Mouse (Mus musculus) limb, embryonic 13.5 days (tissue): Measurements from ENCODE around the gene Trappc10. TPM values are rescaled to one million over a fixed set of nuclear protein-coding genes. Genes with fewer than 3 reads are reported as not detected.

Source experiments
- ATAC-seq: fragments of 200-750 bp; cut with Nextera tagmentation; 2 replicates; pipeline ENCODE4 v1.8.0; 2017; ENCODE audit warnings: low read depth, moderate number of reproducible peaks, moderate TSS enrichment; ENCODE audit not compliant: low FRiP score
- H3K27ac ChIP-seq: fragments of 300-500 bp; sonication (generic); 2 replicates; pipeline ENCODE4 v1.5.1; 2015; ENCODE audit warnings: inconsistent platforms, mild to moderate bottlenecking, moderate library complexity
- H3K27me3 ChIP-seq: fragments of 300-500 bp; sonication (generic); 2 replicates; pipeline ENCODE4 v1.6.1; 2015; ENCODE audit warnings: mild to moderate bottlenecking, inconsistent platforms
- H3K36me3 ChIP-seq: fragments of 300-500 bp; sonication (generic); 2 replicates; pipeline ENCODE4 v1.6.1; 2015; ENCODE audit warnings: inconsistent platforms, mild to moderate bottlenecking, moderate library complexity
- H3K4me1 ChIP-seq: fragments of 300-500 bp; sonication (generic); 2 replicates; pipeline ENCODE4 v1.6.1; 2015; ENCODE audit warnings: inconsistent platforms
- H3K4me2 ChIP-seq: fragments of 300-500 bp; sonication (generic); replicated peaks from 2 replicates; pipeline ENCODE4 v1.6.1; 2015; ENCODE audit warnings: inconsistent platforms, mild to moderate bottlenecking, moderate library complexity
- H3K4me3 ChIP-seq: fragments of 300-500 bp; sonication (generic); 2 replicates; pipeline ENCODE4 v1.5.1; 2015; ENCODE audit warnings: moderate library complexity, mild to moderate bottlenecking, inconsistent platforms
- H3K9ac ChIP-seq: fragments of 300-500 bp; sonication (generic); 2 replicates; pipeline ENCODE4 v1.6.1; 2015; ENCODE audit warnings: mild to moderate bottlenecking, inconsistent platforms
- H3K9me3 ChIP-seq: fragments of 300-500 bp; sonication (generic); 2 replicates; pipeline ENCODE4 v1.6.1; 2016; ENCODE audit warnings: inconsistent platforms
- WGBS: fragments of 180-500 bp; shearing (Covaris S2); methylation state at CpG from one replicate; pipeline ENCODE4 v1.1.7; 2015; 5-methylcytosine and 5-hydroxymethylcytosine counted together
- polyA plus RNA-seq: library from polyadenylated mRNA; unstranded; fragments of >200 nt; fragmentation: Nextera tagmentation; extraction: Ambion mirVana; gene quantifications from 2 replicates; pipeline ENCODE4 v1.2.1, GENCODE M21; 2015

The Trappc10 gene
- polyA plus RNA-seq, 1 experiment from 2014 or later, result 13.3 TPM

GRCm38 (mm10) chr10:78148834-78149766 lies 95.3 kb downstream of the Trappc10 start:
- no peak overlapping the region for H3K9ac ChIP-seq
- H3K4me3 ChIP-seq, result no peak overlapping the region
- H3K9me3 ChIP-seq, result no peaks in the 10 kb centered on the region
- no peak for ATAC-seq
- no peak overlapping the region for H3K4me2 ChIP-seq
- no peaks in the 10 kb centered on the region for H3K4me1 ChIP-seq
- WGBS, result 62% methylated on average over 10 of the region's 10 CpGs
- no peaks in the 10 kb centered on the region for H3K36me3 ChIP-seq
- H3K27me3 ChIP-seq, result no peaks in the 10 kb centered on the region
- no peak overlapping the region for H3K27ac ChIP-seq

DNA sequence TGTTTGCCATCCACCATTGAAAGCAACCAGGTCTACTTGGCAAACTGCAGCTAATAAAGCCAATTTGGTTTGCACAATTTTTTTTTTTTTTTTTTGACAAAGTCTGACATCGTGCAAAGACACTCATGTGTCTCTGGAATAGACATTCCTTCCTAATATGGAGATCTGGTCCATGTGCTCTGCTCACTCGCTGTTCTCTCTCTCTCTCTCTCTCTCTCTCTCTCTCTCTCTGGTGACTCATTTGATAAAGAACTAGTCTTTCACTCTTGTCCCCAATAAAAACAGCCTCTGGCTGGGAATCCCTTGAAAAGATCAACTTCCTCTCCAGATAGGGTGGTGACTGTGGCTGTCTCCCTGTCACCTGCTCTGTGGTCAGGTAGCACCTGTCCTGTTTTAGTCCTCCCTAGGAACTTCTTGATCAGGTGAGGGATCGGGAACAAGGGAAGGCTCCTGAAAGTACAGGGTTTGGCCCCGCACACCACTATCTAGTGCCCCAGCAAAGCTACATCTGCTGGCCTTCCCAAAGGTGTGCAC lies 96.5 kb downstream of the Trappc10 start:
- no peak for ATAC-seq
- Histone ChIP-seq H3K36me3 (no peaks in the 10 kb centered on the region), H3K4me1 (no peaks in the 10 kb centered on the region), H3K27me3 (no peaks in the 10 kb centered on the region), H3K9ac (no peak overlapping the region), H3K4me2 (no peak overlapping the region), H3K4me3 (no peak overlapping the region), H3K9me3 (no peaks in the 10 kb centered on the region), H3K27ac (no peak overlapping the region)
- WGBS, result 80% methylated on average over 4 of the region's 4 CpGs

GRCm38 (mm10) chr10:78143727-78144505 lies 100.5 kb downstream of the Trappc10 start:
- no peak overlapping the region for H3K4me2 ChIP-seq
- H3K27me3 ChIP-seq, result no peaks in the 10 kb centered on the region
- no peak overlapping the region for H3K4me3 ChIP-seq
- 44% methylated on average over 8 of the region's 8 CpGs for WGBS
- no peak overlapping the region for H3K9ac ChIP-seq
- H3K27ac ChIP-seq, result no peak overlapping the region
- H3K9me3 ChIP-seq, result no peaks in the 10 kb centered on the region
- H3K36me3 ChIP-seq, result no peaks in the 10 kb centered on the region
- no peak for ATAC-seq
- H3K4me1 ChIP-seq, result peaks cover 5% of the 10 kb centered on the region

DNA sequence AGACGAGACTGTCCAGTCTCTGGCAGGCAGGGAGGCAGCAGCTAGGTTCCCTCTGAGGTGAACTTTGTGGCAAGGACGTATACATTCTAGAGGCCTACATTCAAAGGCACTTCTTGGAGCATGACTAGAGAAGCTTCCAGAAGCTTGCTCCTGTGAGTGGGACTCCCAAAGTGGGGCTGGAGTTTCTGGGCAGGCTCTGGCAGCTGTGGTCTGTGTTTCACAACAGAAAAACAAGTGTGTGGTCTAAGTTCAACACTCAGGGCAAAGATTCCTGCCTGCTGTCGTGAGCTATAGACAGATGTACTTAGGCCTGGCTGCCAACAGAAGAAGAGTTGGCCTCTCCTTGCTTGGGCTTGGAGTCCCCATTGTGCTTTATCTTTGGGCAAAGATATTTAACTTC lies 103.6 kb downstream of the Trappc10 start:
- peaks cover 12% of the 10 kb centered on the region for H3K4me1 ChIP-seq
- no peaks in the 10 kb centered on the region for H3K36me3 ChIP-seq
- H3K9me3 ChIP-seq, result no peaks in the 10 kb centered on the region
- H3K27me3 ChIP-seq, result no peaks in the 10 kb centered on the region
- H3K4me3 ChIP-seq, result no peak overlapping the region
- H3K4me2 ChIP-seq, result no peak overlapping the region
- ATAC-seq, result no peak
- H3K9ac ChIP-seq, result no peak overlapping the region
- WGBS, result 82% methylated on average over 3 of the region's 3 CpGs
- no peak overlapping the region for H3K27ac ChIP-seq

- no peaks in the 10 kb centered on the region for H3K9me3 ChIP-seq
- ATAC-seq, result no peak
- WGBS, result 100% methylated on average over 1 of the region's 1 CpGs
- no peak overlapping the region for H3K4me3 ChIP-seq
- H3K36me3 ChIP-seq, result no peaks in the 10 kb centered on the region
- H3K27ac ChIP-seq, result no peak overlapping the region
- H3K27me3 ChIP-seq, result no peaks in the 10 kb centered on the region
- H3K9ac ChIP-seq, result no peak overlapping the region
- H3K4me1 ChIP-seq, result peaks cover 18% of the 10 kb centered on the region
- no peak overlapping the region for H3K4me2 ChIP-seq
These were observed 104.2 kb downstream of the Trappc10 start for GRCm38 (mm10) chr10:78140251-78140600.

GRCm38 (mm10) chr10:78139572-78140250 lies 104.7 kb downstream of the Trappc10 start:
- Histone ChIP-seq H3K4me2 (peak overlapping the region; percentile 25; the same call in 1 of the 2 replicates), H3K4me3 (no peak overlapping the region), H3K9me3 (no peaks in the 10 kb centered on the region), H3K36me3 (no peaks in the 10 kb centered on the region), H3K9ac (no peak overlapping the region), H3K27me3 (no peaks in the 10 kb centered on the region), H3K4me1 (peaks cover 23% of the 10 kb centered on the region), H3K27ac (peak overlapping the region; percentile 67)
- no peak for ATAC-seq
- WGBS, result 73% methylated on average over 11 of the region's 11 CpGs

DNA sequence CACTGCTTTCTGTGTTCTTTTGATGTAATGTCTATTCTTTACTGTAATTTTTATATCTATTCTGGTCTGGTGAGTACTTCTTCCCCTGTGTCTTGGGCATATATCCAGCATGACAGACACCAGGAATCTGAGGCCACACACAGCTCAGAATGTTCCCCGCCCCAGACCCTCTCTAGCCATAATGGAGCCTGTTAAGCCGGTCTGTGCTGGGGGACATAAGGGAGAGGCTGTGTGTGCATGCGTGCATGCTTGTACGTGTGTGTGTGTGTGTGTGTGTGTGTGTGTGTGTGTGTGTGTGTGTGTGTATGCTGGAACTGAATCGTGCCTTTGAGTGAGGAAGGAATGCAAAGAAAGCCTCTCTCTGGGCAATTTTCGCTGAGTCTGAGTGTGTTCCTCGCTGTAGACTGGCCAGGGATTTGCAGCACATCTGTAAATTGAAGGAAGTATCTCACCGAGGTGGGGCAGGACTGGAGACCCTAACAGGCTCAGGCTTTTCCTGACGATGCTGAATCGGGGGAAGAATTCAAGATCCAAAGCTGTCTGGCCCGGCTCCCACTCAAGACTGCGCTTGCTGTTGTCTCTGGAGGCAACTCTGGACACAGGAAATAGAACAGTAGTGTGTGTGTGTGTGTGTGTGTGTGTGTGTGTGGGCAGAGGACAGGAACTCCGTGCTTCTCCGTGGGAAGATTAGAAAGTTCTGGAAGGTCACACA lies 105.5 kb downstream of the Trappc10 start:
- peak overlapping the region; percentile 67 for H3K27ac ChIP-seq
- no peaks in the 10 kb centered on the region for H3K9me3 ChIP-seq
- no peak overlapping the region for H3K4me3 ChIP-seq
- peak; percentile 86 for ATAC-seq
- H3K4me2 ChIP-seq, result peak overlapping the region; percentile 25
- no peak overlapping the region for H3K9ac ChIP-seq
- H3K27me3 ChIP-seq, result no peaks in the 10 kb centered on the region
- H3K4me1 ChIP-seq, result peaks cover 30% of the 10 kb centered on the region
- WGBS, result 41% methylated on average over 14 of the region's 14 CpGs
- H3K36me3 ChIP-seq, result no peaks in the 10 kb centered on the region

DNA sequence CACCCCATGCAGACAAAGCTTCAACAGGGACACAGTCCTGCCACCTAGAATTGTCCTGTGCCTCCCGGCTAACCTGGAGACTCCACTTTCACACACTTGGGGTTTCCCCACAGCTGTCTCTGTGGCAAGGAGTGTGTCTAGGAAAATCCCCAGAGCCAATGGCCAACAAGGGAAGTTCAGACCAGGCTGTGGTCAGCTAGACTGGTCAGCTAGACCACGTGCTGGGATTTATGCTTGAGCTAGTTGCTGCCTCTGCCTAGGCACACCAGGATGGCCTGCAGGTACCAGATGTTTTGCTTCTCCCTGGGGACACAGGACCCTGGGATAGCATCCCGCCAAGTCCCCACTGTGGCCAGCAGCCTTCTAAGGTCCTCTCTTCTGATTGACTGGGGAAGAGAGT lies 107.2 kb downstream of the Trappc10 start:
- Histone ChIP-seq H3K4me1 (peaks cover 32% of the 10 kb centered on the region), H3K9me3 (no peaks in the 10 kb centered on the region), H3K27me3 (no peaks in the 10 kb centered on the region), H3K9ac (no peak overlapping the region), H3K27ac (no peak overlapping the region), H3K4me2 (no peak overlapping the region), H3K36me3 (no peaks in the 10 kb centered on the region), H3K4me3 (no peak overlapping the region)
- 90% methylated on average over 3 of the region's 3 CpGs for WGBS
- no peak for ATAC-seq

Other genes starting within 250 kb of the Trappc10 start
- 158 and 160 TPM in 2 replicates for gene Pfkl, start 234.6 kb downstream of the Trappc10 start, polyA plus RNA-seq
- 0.17 TPM in 1 of 2 replicates, not detected in the other for gene Dnmt3l, start 202.7 kb downstream of the Trappc10 start, polyA plus RNA-seq
- 0.99 and 1.0 TPM in 2 replicates for gene Aire, start 201.0 kb downstream of the Trappc10 start, polyA plus RNA-seq
- 3.8 and 3.9 TPM in 2 replicates for gene Icosl, start 175.3 kb downstream of the Trappc10 start, polyA plus RNA-seq
- gene D10Jhu81e, start 74.9 kb downstream of the Trappc10 start, polyA plus RNA-seq, result 34.7 and 34.8 TPM in 2 replicates
- gene Pwp2, start 59.5 kb downstream of the Trappc10 start, polyA plus RNA-seq, result 21.1 and 22.5 TPM in 2 replicates
- 52.4 and 54.9 TPM in 2 replicates for gene Agpat3, start 107.8 kb upstream of the Trappc10 start, polyA plus RNA-seq
- gene Rrp1, start 168.4 kb upstream of the Trappc10 start, polyA plus RNA-seq, result 326 and 342 TPM in 2 replicates
- 202 and 212 TPM in 2 replicates for gene Cstb, start 181.0 kb upstream of the Trappc10 start, polyA plus RNA-seq
- gene Pdxk, start 220.3 kb upstream of the Trappc10 start, polyA plus RNA-seq, result 12.0 and 13.6 TPM in 2 replicates